Mouse (Mus musculus) lung, adult 18-20 months (tissue): ENCODE data around the gene Zfand2b.
A peak's percentile ranks its signal among the peaks of the same experiment; 100 is the strongest.

Experiments used
- DNase-seq, 2 experiments: peaks; one replicate each; pipeline ENCODE4 v3.0.0; 2022; ENCODE audit warnings: mixed read lengths in 2 of 2

Gene Zfand2b

DNA sequence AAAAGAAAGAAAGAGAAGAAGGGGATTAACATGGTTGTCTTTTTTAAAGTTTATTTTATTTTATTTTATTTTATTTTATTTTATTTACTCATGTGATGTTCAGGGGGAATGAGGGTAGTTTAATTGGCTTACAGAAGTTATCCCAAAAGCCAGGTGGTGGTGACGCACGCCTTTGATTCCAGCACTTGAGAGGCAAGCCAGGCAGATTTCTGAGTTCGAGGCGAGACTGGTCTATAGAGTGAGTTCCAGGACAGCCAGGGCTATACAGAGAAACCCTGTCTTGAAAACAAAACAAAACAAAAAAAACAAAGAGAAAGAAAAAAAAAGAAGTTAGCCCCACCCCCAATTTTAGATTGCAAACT lies 8.2 kb upstream of the Zfand2b start:
- no peak for DNase-seq

DNA sequence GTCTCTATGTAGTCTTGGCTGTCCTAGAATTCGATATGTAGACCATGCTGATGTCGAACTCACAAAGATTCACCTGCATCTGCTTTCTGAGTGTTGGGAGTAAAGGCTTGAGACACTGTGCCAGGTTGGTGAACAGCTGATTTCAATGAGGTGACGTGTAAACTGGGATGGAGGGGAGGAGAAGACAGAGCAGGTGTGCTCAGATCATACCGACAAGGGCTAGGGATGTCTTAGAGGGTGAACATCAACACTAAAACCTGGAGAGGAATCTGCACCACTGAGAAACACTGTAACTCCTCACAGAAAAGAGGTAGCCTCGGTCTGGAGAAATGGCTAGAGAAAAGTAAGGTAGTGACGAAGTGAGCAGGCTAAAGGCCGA lies 364 bp upstream of the Zfand2b start:
- DNase-seq, result no peak

DNA sequence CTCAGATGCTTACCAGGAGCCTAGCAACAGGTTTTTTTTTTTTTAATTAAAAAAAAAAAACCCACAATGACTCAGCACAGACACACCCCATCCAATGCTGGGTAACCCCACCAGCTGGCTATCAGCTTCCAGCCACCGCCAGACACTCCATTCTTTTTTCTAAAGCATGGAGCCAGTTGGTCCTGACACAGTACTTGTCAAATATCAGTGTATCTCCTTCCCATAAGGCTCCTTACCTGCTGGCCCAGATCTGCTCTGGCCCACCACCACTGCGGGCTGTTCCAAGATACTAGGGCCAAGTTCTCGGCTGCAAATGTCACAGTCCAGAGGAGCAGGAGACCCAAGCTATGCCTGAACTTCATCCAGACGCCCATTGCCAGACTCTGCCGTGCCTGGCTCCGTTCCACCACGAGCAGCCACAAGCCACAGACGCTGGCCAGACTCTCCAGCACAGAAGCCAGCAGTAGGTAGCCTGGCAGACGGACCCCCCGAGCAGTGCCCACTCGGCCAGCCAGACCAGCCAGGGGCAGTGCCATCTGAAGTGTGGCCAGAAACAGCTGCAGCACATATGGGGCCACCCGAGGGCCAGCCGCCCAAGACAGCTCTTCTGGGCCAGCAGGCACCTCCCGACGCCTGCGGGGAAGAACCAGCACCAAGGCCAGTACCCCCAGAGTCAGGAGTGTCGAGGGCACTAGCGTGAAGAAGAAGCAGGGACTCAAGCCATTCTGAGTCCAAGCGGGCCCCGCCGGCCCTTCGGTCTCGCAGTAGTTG lies 11.1 kb downstream of the Zfand2b start:
- DNase-seq, result peak in 1 of 2 experiments; percentile 44

DNA sequence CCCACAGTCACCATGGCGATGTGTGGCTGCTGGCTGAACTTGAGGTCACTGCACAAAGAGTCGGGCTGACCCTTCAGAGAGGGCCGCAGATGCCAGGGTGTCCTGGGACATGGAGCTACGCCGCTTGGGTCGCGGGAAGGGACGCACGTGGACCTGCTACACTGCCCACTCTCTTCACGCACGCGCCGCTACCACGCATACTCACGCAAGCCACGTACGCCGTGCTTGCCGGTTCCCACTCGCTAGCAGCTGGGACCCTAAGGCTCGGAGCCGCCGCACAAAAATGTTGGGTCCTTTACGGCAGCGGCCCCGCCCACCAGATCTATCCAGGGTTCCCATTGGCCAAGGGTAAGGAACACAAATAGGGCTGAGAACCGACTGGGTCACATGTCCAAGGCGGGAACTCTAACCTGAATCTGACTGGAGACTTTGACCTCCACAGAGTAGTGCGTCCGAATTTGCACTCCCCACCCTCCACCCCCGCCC lies 11.7 kb downstream of the Zfand2b start, which contains the start of gene Abcb6:
TSS of gene Abcb6 (minus strand) at position 288 of the 486 bp plus-strand sequence.
- DNase-seq, result peak; percentile 90 to 92

DNA sequence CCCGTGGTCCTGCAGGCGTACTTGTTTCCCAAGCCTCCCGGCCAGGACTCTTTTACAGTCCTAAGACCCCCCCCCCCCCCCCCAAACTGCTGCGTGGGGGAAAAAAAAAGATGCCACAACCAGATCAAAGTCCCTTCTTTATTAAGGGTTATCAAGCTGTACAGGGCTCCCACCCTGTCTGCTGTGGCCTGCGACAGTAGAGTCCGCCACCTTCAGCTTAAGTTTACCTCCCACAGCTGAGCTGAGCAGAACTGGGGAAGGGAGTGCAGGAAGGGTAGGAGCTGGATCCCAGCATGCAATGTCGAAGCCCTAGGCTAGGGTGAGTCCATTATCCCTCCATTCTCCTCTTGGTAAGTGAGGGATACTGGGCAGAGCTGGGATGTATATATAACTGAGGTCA lies 12.3 kb downstream of the Zfand2b start:
- DNase-seq, result no peak

DNA sequence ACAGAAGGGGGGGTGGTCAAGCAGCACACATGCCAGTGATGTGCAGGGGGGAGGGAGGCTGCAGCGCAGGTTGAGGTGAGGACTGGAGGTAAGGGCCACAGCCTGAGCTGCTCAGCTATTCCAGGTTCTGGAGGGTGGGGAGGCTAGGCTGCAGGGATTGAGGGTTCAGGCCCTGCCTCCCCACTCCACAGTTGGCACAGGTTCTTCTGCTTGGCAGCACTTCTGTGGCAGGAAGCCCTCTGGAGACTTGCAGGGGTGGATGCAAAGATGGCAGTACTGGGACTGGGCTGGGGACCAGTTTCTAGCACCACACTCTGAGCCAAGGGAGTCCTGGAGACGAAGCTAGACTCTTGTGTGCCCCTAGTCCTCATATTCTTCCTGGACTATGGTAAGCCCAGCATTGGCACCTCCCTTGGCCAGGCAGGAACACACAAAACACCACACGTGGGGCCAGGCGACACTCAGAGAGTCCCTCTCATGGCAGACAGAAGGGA lies 13.0 kb downstream of the Zfand2b start:
- DNase-seq, result no peak

DNA sequence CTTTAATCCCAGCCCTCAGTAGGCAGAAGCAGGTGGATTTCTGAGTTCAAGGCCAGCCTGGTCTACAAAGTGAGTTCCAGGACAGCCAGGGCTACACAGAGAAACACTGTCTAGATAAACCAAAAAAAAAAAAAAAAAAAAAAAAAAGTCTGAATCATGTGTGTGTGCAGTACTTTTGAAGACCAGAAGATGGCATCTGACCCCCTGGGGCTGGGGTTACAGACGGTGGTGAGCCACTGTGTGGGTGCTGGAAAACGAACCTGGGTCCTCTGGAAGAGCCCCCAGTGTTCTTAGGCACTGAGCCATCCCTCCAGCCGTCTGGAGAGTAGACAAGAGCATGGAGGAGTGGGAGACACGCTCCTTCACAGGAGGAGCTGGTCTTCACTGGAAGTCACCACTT lies 13.7 kb downstream of the Zfand2b start:
- no peak for DNase-seq

DNA sequence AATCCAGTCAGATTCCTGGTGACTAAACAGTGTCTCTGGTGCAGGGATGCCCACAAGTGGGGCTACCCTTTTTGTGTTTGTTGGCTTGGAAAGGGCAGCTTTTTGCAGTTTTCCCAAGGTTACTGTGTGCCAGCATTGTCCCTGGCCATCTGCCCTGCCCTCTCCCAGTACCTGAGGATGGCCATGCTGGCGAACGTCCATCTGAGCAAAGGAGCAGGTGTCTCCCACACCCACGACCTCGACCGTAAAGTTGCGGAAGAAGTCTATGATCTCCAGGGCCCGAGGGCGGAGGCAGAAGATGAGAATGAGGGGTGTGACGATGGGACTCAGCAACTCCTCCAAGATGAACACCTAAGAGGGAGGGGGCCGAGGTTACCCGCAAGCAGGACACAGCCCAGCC lies 17.0 kb downstream of the Zfand2b start:
- no peak for DNase-seq

DNA sequence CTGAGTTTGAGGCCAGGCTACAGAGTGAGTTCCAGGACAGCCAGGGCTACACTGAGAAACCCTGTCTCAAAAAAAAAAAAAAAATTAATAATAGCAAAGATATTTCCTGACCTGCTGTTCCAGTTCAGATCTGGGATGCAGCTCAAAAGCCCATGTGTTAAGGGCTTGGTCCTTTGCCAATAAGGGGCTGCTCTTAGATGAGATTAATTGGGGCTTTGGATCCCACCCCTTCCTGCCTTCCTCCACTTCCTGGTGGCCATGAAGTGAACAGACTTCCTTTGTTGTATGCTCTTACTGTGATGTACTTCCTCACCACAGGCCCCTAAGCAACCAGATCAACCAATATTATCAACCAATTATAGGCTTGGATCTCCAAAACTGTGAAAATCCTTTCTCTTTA lies 18.7 kb downstream of the Zfand2b start:
- DNase-seq, result no peak

DNA sequence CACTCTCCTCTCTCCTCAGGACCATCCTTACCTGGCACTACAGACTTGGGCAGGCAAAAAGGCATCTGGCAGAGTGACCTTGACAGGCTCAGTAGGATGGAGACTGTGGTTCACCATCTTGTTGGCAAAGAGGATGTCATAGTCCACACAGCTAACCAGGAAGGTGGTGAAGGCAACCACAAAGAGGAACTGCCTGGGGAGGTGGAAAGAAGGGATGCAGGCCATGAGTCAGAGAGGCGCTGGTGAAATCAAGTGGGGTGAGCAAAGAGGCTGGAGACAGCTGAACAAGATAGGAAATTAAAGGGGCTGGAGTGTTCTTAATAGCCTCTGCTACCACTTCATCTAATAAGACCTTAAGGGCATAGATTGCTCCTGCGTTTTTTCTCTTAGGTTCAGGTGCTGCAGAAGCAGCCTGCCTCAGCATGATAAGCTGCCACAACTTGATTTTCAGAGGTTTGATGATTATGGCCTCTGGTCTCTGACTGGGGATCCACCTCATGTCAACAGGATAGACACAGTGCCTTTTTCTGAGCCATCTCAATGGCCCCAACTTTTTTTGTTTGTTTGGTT lies 19.6 kb downstream of the Zfand2b start:
- peak; percentile 34 to 45 for DNase-seq

DNA sequence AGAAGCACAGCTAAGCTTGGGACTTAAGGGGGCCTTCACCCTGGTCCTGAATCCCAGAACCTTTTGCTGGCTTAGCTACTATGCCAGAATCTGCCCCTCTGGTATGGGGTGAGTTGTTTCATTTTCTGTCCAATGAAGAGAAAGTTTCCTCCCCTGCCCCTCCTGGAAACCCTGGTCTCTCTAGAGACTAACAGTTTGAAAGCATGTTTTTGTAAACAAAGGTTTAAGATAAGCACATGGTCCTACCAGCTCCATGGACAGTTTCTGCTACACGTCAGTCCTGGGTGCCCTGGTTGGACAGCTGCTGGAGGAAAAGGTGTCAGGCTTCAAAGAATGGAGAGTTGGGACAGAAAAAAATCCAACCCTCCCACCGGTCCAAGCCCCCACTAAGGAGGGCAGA lies 22.1 kb downstream of the Zfand2b start:
- DNase-seq, result no peak

DNA sequence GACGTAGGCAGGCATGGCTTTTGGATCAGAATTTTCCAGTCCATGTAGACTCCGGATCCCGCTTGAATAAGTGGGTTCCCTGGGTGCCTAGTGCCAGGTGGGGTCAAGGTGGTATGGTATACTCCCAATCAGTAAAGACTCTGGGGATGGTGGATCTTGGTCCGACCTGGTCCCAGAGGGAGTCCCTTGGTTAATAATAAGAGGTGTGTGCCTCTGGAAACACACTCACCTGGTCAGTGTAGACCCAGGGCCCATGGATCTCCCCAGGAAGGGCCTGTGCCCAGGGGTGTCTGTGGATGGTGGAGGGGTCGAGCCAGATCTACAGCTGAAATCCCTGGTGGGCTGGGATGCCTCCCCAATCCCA lies 22.8 kb downstream of the Zfand2b start:
- DNase-seq, result no peak

DNA sequence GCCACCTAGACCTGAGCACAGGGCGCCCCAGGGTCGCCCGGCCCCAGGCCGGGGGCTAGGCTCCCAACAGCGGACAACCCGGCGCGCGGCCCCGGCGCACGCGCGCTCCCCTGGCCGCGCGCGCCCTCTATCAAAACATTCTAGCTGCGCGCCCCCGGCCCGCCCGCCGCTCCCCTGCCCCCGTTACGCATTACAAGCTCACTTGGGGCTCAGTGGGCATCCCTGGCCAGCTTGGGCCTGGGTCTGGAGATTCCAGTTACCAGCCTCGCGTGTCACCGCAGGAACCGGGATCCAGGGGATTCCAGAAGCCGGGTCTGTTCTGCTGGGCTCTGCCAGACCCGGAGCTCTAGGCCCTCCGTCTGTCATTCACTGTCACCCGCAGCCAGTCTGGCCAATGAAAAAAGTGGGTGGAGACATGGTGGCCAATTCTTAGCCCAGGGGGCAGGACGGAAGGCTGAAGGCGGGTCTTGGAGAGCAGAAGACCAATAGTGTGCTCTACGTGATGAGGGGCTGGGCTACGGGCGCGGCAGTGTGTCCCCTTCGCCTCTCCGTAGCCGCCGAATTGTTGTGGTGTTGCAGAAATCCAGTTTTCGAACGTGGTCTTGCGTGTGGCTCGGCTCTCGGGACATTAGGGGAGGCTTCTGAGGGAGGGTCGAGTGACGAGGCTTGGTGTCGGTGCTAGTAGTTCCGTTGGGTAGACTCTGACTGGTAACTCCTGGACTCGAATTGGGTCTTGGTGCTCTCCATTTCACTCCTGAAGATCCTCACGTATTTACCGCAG lies 23.4 kb downstream of the Zfand2b start, which contains the start of the genes Ankzf1 and Atg9a:
TSS of gene Ankzf1 (plus strand) at position 530 of the 781 bp plus-strand sequence.
TSS of gene Atg9a (minus strand) at position 575 of the 781 bp plus-strand sequence.
- DNase-seq, result peak; percentile 99

DNA sequence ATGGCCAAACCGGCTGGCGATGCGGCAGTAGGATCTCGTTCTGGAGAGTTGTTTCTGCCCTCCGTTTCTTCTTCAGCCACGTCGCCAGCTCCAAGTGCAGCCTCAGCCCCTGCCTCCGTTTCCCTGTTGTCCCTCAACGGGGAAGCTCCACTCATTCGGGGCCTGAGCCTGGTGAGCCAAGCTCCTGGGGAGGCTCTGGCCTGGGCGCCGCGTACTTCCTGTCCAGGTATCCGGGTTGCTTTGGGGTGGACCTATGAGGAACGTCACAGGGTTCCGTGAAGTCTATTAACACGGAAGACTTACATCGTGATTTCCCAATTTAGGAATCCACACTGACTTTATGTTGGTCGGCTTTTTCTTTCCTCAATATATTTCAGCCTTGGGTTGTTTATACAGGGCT lies 24.0 kb downstream of the Zfand2b start:
- DNase-seq, result peak; percentile 58 to 72

DNA sequence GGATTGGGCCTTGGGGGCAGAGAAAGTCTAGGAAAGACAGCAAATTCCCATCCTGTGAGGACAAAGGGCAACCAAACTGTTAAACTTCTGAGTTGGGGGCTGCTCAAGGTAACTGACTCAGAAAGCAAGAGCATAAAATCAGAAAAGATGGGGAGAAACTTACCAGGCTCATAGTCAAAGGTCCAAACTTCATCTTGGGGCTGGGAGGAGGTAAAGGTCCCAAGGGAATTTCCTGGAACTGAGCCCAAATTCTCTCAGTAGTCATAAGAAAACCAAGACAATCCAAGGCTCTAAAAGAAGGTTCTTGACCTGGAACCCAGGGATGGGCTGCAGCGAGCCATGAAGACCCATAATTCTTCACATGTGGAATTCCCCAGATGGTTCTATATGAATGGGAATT lies 32.8 kb downstream of the Zfand2b start:
- no peak for DNase-seq

DNA sequence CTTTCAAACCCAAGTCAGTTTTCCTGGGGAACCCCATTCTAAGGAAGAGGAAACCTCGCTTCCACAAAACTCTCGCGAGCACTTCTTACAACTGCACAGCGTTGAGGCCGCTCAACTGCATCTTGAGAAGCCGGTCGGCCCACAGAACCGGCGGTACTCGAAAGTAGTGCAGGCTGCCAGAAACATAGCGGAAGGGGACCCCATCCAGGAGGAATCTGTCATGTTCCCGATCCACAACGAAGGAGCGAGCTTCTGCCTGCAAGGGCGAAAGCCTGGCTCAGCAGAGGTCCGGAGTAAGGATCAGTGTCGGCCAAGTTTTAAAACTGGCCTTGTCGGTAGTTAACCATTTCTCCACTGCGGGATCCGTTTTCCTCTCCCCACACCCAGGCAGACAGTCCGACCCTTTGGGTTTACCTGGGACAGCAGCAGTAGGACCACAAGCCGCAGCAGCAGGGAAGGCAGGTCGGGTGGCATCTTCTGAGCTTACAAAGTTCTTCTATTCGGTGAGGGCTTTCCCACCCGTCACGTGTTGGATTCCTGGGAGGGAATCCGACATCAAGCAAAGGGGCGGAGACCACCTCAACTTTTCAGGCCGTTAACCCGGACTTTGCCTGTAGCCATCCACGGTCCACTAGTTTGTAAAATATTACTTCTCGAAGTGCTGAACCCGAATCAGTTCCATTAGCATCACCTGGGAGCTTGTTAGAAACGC lies 40.7 kb downstream of the Zfand2b start:
- peak; percentile 41 to 59 for DNase-seq

DNA sequence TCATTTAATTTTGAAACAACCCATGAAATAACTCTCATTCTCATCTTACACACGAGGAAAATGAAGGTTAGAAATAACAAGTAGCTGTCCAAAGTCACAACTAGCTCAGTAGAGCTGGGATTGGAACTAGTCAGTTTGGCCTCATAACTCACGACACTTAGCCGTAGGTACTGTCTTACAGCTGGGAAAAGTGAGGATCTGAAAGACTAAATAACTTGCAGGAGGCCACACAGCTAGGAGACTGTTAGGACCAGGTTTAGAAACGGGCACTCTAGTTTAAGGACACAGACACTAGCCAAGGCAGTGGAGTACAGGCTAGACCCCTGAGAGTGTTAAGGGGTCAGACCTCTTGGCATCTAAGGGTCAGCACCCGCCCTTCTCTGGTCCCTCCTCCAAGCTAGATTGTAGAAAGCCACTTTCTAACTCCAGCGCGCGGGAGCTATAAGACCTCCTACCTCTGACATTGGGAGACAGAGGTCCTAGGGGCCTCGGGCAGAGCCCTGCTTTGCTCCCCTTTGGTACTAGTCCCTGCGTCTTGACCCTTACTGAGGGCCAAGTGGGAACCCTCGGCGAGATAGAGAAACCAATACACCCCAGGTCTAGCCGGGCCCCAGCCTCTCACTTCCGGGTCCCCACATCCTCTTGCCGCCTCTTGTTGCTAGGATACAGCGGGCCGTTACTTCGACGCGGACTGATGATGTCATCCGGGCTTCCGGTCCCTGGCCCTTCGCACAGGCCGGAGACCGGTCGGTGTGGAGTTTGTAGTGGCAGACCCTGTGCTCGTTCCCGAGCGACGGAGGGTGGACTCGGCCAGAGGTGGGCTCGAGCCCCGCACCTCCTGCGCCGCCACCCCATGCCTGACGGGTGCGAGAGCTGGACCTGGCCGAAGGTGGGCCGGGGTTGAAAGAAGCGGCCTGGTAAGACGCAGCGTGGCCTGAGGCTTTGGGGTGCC lies 42.0 kb downstream of the Zfand2b start, which contains the start of the genes Glb1l and Stk16:
TSS of gene Glb1l (minus strand) at position 678 of the 952 bp plus-strand sequence.
TSS of gene Stk16 (plus strand) at position 703 of the 952 bp plus-strand sequence.
- peak; percentile 96 to 97 for DNase-seq

DNA sequence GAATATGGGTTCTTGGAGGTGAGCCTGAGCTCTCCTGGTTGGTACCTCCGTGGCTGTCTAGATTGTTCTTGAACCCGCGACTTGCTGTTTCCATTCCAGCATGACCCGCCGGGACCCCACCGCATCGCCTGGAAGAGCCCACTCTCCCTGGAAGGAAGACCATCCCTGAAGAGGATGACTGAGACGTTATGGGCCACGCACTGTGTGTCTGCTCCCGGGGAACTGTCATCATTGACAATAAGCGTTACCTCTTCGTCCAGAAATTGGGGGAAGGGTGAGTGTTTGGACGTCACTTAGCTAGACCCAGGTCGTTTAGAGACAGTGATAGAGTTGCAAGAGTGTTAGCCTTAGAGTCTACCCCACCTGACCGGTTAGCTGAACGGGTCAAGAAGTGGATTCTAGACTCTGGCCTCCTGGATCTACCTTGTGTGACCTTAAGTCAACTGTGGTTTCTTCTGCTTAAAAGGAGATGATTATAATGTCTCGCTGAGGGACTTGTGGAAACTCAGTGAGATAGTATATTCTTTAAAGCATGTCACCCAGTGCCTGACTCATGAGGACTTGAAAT lies 42.8 kb downstream of the Zfand2b start:
- DNase-seq, result no peak

DNA sequence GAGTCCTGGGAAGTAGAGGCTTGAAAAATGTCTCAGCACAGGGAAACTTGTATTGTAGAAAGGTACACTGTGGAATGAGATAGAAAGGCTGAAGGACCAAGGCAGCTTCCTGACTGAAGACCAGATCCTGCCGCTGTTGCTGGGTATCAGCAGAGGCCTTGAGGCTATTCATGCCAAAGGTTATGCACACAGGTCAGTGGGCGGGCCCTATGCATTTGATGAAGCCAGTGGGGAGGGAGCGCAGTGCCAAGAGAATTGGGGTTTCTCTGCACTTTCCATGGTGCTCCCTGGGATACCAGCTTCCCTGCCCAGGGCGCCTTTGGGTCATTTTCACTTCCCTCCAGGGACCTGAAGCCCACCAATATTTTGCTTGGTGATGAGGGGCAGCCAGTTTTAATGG lies 44.1 kb downstream of the Zfand2b start:
- DNase-seq, result no peak

DNA sequence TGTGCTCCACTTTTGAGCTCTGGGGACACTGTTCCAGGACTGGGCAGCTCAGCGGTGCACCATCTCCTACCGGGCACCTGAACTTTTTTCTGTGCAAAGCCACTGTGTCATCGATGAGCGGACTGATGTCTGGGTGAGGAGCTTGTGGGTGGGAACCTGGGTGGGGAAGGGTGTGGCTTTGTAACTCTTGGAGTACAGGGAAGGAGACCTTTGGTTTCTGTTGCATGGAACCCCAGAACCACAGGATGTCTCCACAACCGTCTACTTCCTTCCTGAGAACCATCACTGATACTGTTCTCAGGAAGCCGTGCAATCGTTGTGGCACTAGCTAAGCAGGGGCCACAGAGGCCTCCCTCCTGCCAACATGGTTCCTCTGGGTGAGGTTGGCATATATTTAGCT lies 44.6 kb downstream of the Zfand2b start:
- no peak for DNase-seq

DNA sequence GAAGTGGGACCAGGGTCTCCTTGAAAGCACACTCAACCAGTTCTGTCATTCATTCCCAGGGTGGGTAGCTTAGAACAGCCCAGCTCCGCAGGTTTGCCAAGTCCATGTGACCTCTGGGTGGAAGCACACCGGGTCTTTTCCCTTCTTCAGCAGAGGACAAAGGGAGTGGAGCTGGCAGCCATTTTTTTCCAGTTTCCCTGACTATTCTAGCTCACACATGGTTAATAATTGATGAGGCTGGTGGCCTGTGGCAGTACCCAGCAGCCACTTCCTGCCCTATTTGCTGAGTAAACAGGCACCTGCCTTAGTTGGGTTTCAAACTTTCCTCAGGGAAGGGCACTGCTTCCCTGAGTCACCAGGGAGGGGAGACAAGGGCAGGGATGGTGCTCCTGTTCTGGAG lies 46.0 kb downstream of the Zfand2b start:
- DNase-seq, result no peak
